Mouse (Mus musculus) heart, embryonic 16.5 days (tissue): ENCODE results near the gene Gm10320. TPM values are rescaled to one million over a fixed set of nuclear protein-coding genes. Genes with fewer than 3 reads are reported as not detected.

Experiments used
- ATAC-seq: fragments of 200-750 bp; cut with Nextera tagmentation; replicated peaks from 2 replicates; pipeline ENCODE4 v1.8.0; 2017; ENCODE audit warnings: moderate number of reproducible peaks; ENCODE audit not compliant: insufficient read depth, low FRiP score; ENCODE audit errors: extremely low read depth
- H3K27ac ChIP-seq: fragments of 300-500 bp; sonication (generic); 2 replicates; pipeline ENCODE4 v1.5.1; 2014; ENCODE audit warnings: mild to moderate bottlenecking, low read length, control low read depth, moderate library complexity
- H3K27me3 ChIP-seq: fragments of 300-500 bp; sonication (generic); 2 replicates; pipeline ENCODE4 v1.6.1; 2014; ENCODE audit warnings: low read length, mixed read lengths; ENCODE audit not compliant: control insufficient read depth, insufficient read depth
- H3K36me3 ChIP-seq: fragments of 300-500 bp; sonication (generic); 2 replicates; pipeline ENCODE4 v1.6.1; 2014; ENCODE audit not compliant: control insufficient read depth, insufficient read depth
- H3K4me1 ChIP-seq: fragments of 300-500 bp; sonication (generic); 2 replicates; pipeline ENCODE4 v1.6.1; 2014; ENCODE audit warnings: low read length, mixed read lengths; ENCODE audit not compliant: control insufficient read depth, insufficient read depth
- H3K4me2 ChIP-seq: fragments of 300-500 bp; sonication (generic); 2 replicates; pipeline ENCODE4 v1.6.1; 2014; ENCODE audit warnings: low read depth, mild to moderate bottlenecking, control low read depth, low read length
- H3K4me3 ChIP-seq: fragments of 300-500 bp; sonication (generic); 2 replicates; pipeline ENCODE4 v1.5.1; 2014; ENCODE audit warnings: mild to moderate bottlenecking, control low read depth, low read length
- H3K9ac ChIP-seq: fragments of 300-500 bp; sonication (generic); 2 replicates; pipeline ENCODE4 v1.6.1; 2014; ENCODE audit warnings: low read length, control low read depth
- H3K9me3 ChIP-seq: fragments of 300-500 bp; sonication (generic); replicated peaks from 2 replicates; pipeline ENCODE4 v1.6.1; 2016; ENCODE audit warnings: low read length; ENCODE audit not compliant: control insufficient read depth
- WGBS: fragments of 180-500 bp; shearing (Covaris S2); extraction: QIAGEN DNeasy Blood & Tissue Kit; methylation state at CpG from one replicate; pipeline ENCODE4 v1.1.7; 2014; 5-methylcytosine and 5-hydroxymethylcytosine counted together
- polyA plus RNA-seq: library from polyadenylated mRNA; unstranded; fragments of >200 nt; fragmentation: Nextera tagmentation; extraction: Ambion mirVana; gene quantifications from 2 replicates; pipeline ENCODE4 v1.2.1, GENCODE M21; 2015

The Gm10320 gene
- polyA plus RNA-seq, 1 experiment from 2014 or later, result 1.9 TPM

DNA sequence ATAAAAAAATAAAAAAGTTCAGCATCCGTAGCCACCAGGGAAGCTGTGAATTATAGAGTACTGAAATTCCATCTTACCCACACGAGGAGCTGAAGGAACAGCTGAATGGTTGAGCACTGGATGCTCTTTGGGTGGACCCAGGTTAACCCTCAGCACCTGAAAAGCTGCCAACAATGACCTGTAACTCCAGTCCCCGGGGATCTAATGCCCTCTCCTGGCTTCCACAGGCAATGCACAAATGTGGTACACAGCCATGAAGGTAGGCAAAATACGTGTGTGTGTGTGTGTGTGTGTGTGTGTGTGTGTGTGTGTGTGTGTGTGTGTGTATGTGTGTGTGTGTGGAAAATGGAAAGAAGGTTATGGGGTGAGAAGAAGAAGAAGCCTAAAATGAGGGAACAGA, 30.3 kb downstream of the Gm10320 start:
- H3K27me3 ChIP-seq, result 0 out of 2 replicates have a peak, but pooled peaks cover 3% of the 10 kb centered on the region
- ATAC-seq, result no peak
- no peak overlapping the region for H3K9ac ChIP-seq
- WGBS, result 69% methylated on average over 4 of the region's 4 CpGs
- H3K4me1 ChIP-seq, result no peaks in the 10 kb centered on the region
- no peaks in the 10 kb centered on the region for H3K36me3 ChIP-seq
- no peak overlapping the region for H3K4me3 ChIP-seq
- H3K4me2 ChIP-seq, result no peak overlapping the region
- H3K27ac ChIP-seq, result no peak overlapping the region
- H3K9me3 ChIP-seq, result peaks cover 4% of the 10 kb centered on the region; the same call in 1 of the 2 replicates

DNA sequence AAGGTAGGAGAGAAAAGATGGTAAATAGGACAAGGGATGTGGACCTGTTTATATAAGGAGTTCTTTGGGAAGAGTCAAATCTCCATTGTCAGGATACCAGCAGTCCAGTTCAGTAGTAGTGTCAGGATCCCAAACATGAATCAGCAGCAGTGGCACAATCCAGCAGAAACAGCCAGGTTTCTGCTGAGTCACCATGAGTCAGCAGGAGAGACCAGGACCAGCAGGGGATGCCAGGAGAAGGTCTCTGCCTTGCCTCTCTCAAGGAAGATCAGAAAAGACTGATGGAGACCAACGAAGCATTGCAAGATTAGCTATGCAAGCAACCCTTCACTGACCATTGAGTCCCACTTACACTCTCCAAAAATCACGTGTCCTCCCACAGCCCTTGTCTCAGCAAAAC, 35.4 kb downstream of the Gm10320 start:
- H3K4me1 ChIP-seq, result no peaks in the 10 kb centered on the region
- no peak for ATAC-seq
- no peak overlapping the region for H3K4me2 ChIP-seq
- H3K4me3 ChIP-seq, result no peak overlapping the region
- peaks cover 12% of the 10 kb centered on the region for H3K9me3 ChIP-seq
- H3K9ac ChIP-seq, result no peak overlapping the region
- no peak overlapping the region for H3K27ac ChIP-seq
- WGBS, result 65% methylated on average over 2 of the region's 2 CpGs
- H3K36me3 ChIP-seq, result no peaks in the 10 kb centered on the region
- H3K27me3 ChIP-seq, result 0 out of 2 replicates have a peak, but pooled peaks cover 3% of the 10 kb centered on the region

DNA sequence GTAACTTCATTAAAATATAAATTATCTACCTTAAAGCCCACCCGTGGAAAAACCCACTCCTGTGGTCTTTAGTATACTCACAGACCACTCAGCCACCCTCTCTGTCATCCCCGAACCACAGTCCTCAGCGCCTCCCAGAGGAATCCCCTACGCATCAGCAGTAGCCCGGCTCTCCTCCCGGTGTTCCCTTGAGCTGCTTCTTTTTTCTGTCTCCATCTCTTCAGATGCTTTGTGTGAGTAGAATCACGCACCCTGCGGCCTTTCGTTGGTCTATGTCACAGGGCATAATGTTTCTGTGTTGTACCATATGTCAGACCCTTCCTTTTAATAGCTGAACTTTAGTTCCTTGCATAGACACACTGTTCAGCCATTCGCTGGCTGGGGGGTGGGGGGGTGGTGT, 36.2 kb downstream of the Gm10320 start:
- ATAC-seq, result no peak
- H3K4me1 ChIP-seq, result no peaks in the 10 kb centered on the region
- H3K27ac ChIP-seq, result no peak overlapping the region
- 0 out of 2 replicates have a peak, but pooled peaks cover 3% of the 10 kb centered on the region for H3K27me3 ChIP-seq
- no peaks in the 10 kb centered on the region for H3K36me3 ChIP-seq
- H3K4me2 ChIP-seq, result no peak overlapping the region
- 82% methylated on average over 10 of the region's 10 CpGs for WGBS
- peaks cover 12% of the 10 kb centered on the region for H3K9me3 ChIP-seq
- H3K4me3 ChIP-seq, result no peak overlapping the region
- H3K9ac ChIP-seq, result no peak overlapping the region

DNA sequence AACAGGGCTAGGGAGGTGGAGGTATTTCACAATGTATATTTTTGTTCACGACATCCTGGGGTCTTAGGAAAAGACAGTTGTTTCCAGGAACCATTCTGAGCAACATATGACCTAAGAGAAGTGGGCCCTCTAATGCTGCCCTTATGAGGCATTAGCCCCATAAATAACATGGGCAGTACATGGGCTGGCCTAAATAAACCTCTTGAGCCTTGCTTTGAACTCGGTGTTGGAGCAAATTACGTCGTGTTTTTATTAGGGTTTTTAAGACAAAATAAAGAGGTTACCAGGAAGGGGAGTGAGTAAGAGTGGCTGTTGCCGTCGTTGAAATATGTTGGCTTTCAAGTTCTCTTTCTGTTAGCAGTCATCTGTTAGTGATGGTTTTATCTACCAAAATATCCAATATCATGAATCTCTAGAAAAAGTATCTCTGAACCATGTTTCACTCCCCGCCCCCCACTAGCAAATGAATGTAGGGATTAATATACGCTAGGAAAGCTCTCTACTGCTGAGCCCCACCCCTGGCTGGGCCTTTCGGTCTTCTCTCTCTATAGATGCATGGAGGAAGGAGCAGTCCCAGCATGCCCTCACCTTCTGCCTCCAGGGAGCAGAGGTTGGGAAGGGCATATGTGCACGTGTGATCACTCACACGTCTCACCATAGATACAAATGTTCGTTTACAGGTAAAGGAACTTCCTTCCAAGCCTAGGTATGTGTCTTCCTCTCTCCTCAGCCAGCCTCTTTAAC, 37.4 kb downstream of the Gm10320 start:
- Histone ChIP-seq H3K27ac (no peak overlapping the region), H3K9me3 (peaks cover 12% of the 10 kb centered on the region), H3K27me3 (no peaks in the 10 kb centered on the region), H3K4me3 (no peak overlapping the region), H3K4me2 (no peak overlapping the region), H3K9ac (no peak overlapping the region), H3K36me3 (no peaks in the 10 kb centered on the region), H3K4me1 (no peaks in the 10 kb centered on the region)
- WGBS, result 80% methylated on average over 12 of the region's 12 CpGs
- ATAC-seq, result no peak

DNA sequence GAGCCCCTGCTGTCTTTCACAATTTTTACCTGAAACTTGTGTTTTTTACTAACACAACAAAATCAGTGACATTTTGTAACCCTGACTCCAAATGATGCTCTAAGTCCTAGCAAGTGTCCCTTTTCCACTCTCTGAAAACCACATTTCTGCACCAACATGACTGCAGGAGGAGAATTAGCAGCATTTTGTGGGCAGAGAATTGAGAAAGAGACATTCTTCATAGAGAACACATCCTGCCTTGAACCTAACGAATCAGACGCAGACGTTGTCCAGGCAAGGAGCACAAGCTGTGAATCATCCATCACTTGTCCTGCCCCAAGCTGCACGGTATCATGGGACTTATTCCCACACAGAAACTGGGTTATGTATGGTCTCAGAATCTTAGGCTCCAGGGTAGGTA, 38.7 kb downstream of the Gm10320 start:
- no peak for ATAC-seq
- Histone ChIP-seq H3K4me2 (no peak overlapping the region), H3K27ac (no peak overlapping the region), H3K4me3 (no peak overlapping the region), H3K36me3 (no peaks in the 10 kb centered on the region), H3K27me3 (no peaks in the 10 kb centered on the region), H3K4me1 (no peaks in the 10 kb centered on the region), H3K9me3 (peaks cover 8% of the 10 kb centered on the region), H3K9ac (no peak overlapping the region)
- WGBS, result 67% methylated on average over 4 of the region's 4 CpGs

DNA sequence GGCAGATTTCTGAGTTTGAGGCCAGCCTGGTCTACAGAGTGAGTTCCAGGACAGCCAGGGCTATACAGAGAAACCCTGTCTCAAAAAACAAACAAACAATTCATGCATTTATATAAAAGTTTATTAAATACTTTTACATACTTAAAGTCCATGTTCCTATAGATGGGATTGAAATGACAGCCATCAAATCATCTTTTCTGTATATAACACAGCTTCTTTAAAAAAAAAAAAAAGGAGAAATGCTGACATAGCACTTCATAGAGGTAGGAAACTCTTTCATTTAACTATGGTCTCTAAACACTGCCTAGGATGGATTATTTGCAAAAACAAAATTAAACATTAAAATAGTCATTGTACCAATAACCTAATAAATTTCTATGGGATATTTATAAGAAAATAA, 43.1 kb downstream of the Gm10320 start:
- Histone ChIP-seq H3K9me3 (peaks cover 8% of the 10 kb centered on the region), H3K4me1 (no peaks in the 10 kb centered on the region), H3K27me3 (no peaks in the 10 kb centered on the region), H3K36me3 (no peaks in the 10 kb centered on the region), H3K9ac (no peak overlapping the region), H3K4me2 (no peak overlapping the region), H3K4me3 (no peak overlapping the region), H3K27ac (no peak overlapping the region)
- no peak for ATAC-seq

DNA sequence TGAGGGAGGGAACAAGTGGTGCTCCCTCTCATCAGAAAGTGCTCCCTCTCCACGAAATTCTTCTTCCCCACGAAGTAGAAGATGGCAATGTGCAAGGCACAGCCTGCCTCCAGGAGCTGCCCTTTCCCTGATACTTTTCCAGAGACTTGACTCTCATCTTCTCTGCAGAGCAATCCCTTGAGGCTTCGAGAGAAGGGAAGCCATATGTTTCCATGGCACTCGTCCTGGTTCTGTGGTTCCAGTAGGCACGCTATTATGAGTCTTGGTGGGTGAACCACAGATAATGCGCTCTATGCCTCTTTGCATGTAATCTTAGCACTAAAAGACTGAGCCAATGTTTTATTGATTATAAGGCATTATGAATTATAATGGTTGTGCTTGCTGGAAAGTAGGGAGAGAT, 44.1 kb downstream of the Gm10320 start:
- ATAC-seq, result no peak
- H3K4me2 ChIP-seq, result no peak overlapping the region
- H3K27me3 ChIP-seq, result no peaks in the 10 kb centered on the region
- H3K4me3 ChIP-seq, result no peak overlapping the region
- no peaks in the 10 kb centered on the region for H3K4me1 ChIP-seq
- peaks cover 8% of the 10 kb centered on the region for H3K9me3 ChIP-seq
- H3K9ac ChIP-seq, result no peak overlapping the region
- 70% methylated on average over 6 of the region's 6 CpGs for WGBS
- no peak overlapping the region for H3K27ac ChIP-seq
- no peaks in the 10 kb centered on the region for H3K36me3 ChIP-seq

DNA sequence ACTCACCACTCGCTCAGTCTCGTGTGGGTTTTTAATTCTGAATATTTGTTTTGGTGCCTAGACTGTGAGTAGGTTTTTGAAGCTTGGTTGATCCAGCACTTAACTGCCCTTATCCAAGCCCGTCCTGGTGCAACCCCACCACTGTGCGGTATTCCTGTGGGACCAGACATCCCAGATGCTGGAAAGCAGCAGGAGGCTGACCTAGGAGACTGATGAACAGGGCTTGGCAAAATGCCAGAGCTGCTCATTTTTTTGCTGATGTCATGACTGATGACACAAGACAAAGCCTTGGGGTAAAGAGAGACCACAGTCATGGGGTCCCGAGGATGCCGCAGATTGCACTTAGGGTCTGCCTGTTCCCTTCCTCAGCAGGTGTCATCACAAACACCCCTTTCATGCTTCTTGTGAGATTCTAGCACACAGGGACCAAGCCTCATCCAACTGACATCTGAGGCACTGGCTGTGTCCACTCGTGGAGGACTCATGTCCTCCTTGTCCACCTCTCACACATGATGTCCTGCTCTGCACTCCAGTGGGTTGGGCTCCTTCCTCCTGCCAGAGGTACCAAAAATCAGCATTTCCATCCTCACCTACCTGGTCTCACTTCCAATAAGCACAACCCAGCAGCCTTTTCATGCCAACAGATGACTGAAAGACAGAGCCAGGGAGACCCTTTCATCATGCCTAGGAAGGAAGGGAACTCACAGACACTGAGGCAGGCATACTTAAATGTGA, 46.2 kb downstream of the Gm10320 start:
- no peak for ATAC-seq
- Histone ChIP-seq H3K4me3 (no peak overlapping the region), H3K27ac (no peak overlapping the region), H3K36me3 (no peaks in the 10 kb centered on the region), H3K4me1 (no peaks in the 10 kb centered on the region), H3K27me3 (no peaks in the 10 kb centered on the region), H3K9ac (no peak overlapping the region), H3K4me2 (no peak overlapping the region), H3K9me3 (peaks cover 5% of the 10 kb centered on the region; the same call in 1 of the 2 replicates)
- WGBS, result 81% methylated on average over 7 of the region's 7 CpGs

DNA sequence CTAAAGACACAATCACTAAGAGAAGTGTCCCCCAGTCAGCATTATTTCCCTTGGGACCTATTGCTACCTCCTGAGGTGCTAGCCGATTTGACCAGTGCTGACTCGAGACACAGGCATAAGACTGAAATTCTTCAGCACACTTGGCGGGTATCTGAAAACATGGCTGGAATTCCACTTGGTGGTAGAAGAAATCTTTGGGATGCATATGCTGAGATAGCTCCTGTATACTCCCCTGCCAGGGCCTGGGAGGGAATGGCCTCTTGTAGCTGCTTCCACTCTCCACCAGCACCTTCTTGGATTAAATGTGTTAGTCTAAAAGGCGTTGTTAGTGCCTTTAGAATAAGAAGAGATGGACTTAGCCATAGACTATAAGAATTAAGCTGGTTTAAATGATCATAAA, 50.8 kb downstream of the Gm10320 start:
- Histone ChIP-seq H3K4me1 (no peaks in the 10 kb centered on the region), H3K9ac (no peak overlapping the region), H3K27me3 (no peaks in the 10 kb centered on the region), H3K36me3 (no peaks in the 10 kb centered on the region), H3K4me3 (no peak overlapping the region), H3K9me3 (peaks cover 5% of the 10 kb centered on the region; the same call in 1 of the 2 replicates), H3K27ac (no peak overlapping the region), H3K4me2 (0 out of 2 replicates have a peak overlapping the region, but pooled peaks have one; percentile 19)
- WGBS, result 58% methylated on average over 4 of the region's 4 CpGs
- ATAC-seq, result no peak
